Mouse (Mus musculus) layer of hippocampus, adult 11-12 months (tissue): ENCODE measurements around the gene Gm7942.
"Not testable (repeated sequence)": the region's sequence is repeated elsewhere in the genome, so short reads cannot be mapped to it uniquely, and the experiment has no call there.

Experiments used
- DNase-seq: peaks from one replicate; pipeline ENCODE4 v3.0.0; 2022; ENCODE audit warnings: low spot score

The Gm7942 gene

DNA sequence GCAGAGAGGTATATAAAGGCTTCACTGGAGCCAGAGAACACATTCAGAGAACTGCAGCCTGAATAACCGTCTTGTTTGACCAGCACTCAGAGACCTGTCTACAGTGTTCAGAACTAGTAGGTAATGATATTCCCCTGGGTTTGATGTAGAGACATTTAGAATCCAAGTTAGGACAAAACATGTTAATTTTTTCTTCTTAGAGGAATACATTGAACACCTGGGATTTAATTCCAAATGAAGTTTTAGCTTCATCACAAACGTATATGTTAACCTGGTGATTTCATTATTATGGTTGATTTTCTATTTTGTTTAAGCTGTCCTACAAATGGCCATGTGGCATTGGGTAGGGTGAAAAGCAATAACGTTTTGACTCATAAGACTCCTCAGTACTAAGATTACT, at the start of gene Gm7942:
Gene Gm7942 (plus strand): TSS at position 301 of the 400 bp plus-strand sequence.
- DNase-seq: not testable (repeated sequence)
